9 mouse cellular contexts compared by ENCODE assay signal in the genomic region with DNA sequence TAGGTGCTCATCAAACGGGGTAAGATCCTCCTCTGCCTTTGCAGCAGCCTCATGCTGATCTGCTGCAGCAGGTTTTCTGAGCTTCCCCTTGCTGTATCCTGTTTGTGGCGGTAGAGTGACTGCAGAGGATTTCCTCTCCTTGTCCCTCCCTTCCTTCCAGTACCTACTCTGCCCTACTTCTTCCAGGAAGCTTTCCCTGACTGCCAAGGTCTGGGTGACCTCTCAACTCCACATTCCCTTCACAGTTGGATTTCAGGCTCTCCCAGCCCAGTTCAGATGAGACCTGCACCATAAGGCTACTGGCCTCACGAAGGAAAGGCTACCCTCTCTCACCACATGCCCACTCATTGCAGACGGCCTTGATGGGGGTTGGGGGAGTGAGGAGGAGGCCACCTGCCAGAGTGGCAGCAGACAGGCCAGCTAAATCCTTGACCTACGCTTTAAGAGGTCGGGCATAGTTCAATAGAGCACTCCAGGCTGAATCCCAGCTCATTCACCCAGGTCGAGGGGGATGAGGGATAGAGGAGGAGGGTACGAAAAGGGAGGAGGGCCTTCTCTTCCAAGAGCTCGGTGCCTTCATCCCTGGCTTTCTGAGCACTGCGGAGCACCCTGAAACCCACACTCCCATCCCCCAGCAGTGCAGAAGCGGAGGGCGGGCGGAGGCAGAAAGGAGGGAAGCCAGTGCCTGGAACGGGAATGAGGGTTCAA. TPM values are rescaled to one million over a fixed set of nuclear protein-coding genes. Genes with fewer than 3 reads are reported as not detected.
DNase-seq lines count a peak whose midpoint lies in the region; ATAC-seq and TF ChIP-seq lines count a peak whose summit lies in the region.
"Had no signal": no experiment of that assay in that cellular context is flagged by ENCODE, and none has a peak within 500 bp of the region (broad histone marks: within the 10 kb centered on the region; RNA-seq: fewer than 3 reads in every experiment).

No protein-coding gene starts in this region.

- intact Hi-C loops in heart, postnatal 36 days (cut with DNase I) = no loop called here

- DNase-seq in heart, postnatal 36 days = no peak
- peak; percentile 45 for DNase-seq in forebrain, embryonic 10.5 days (ENCODE audit: extremely low spot score, low spot score)
- DNase-seq in kidney, postnatal 0 days (ENCODE audit: low spot score) = no peak
- DNase-seq in cerebellum, adult 18-20 months = no peak
- DNase-seq in thymus, postnatal 10 days (ENCODE audit: low spot score in 2 of 2) = no peak
- no peak for DNase-seq in left cerebral cortex, adult 11 months (ENCODE audit: low spot score)

- H3K4me3 ChIP-seq in heart, embryonic 12.5 days = no peak overlapping the region
- peak overlapping the region; percentile 32 for H3K4me3 ChIP-seq in forebrain, embryonic 10.5 days
- H3K4me3 ChIP-seq in kidney, postnatal 0 days (replicated peaks; ENCODE audit: low read depth, low read length) = no peak overlapping the region
- H3K4me3 ChIP-seq in neural tube, embryonic 13.5 days = no peak overlapping the region
- H3K4me3 ChIP-seq: heart, embryonic 15.5 days had no signal

- H3K4me2 ChIP-seq in heart, embryonic 12.5 days = no peak overlapping the region
- H3K4me2 ChIP-seq in kidney, postnatal 0 days (ENCODE audit: low read length) = peak overlapping the region; percentile 42
- H3K4me2 ChIP-seq in neural tube, embryonic 13.5 days = peak overlapping the region; percentile 27
- H3K4me2 ChIP-seq: heart, embryonic 15.5 days had no signal

- no peak overlapping the region for H3K27ac ChIP-seq in heart, embryonic 12.5 days (ENCODE audit: poor library complexity, severe bottlenecking)
- H3K27ac ChIP-seq in forebrain, embryonic 10.5 days = peak overlapping the region; percentile 76
- peak overlapping the region; percentile 71 for H3K27ac ChIP-seq in kidney, postnatal 0 days
- H3K27ac ChIP-seq in neural tube, embryonic 13.5 days (replicated peaks) = peak overlapping the region; percentile 85
- H3K27ac ChIP-seq: heart, embryonic 15.5 days had no signal

- WGBS in heart, embryonic 12.5 days = 39% methylated on average over 14 of the region's 14 CpGs
- WGBS in forebrain, embryonic 10.5 days = 12% methylated on average over 14 of the region's 14 CpGs
- 28% methylated on average over 14 of the region's 14 CpGs for WGBS in kidney, postnatal 0 days
- 22% methylated on average over 14 of the region's 14 CpGs for WGBS in neural tube, embryonic 13.5 days

- peaks cover 15% of the 10 kb centered on the region; the same call in 1 of the 2 replicates for H3K4me1 ChIP-seq in heart, embryonic 12.5 days (replicated peaks)
- H3K4me1 ChIP-seq in forebrain, embryonic 10.5 days = peaks cover 69% of the 10 kb centered on the region
- peaks cover 22% of the 10 kb centered on the region for H3K4me1 ChIP-seq in kidney, postnatal 0 days (replicated peaks; ENCODE audit: insufficient read depth, low read length)
- peaks cover 45% of the 10 kb centered on the region for H3K4me1 ChIP-seq in neural tube, embryonic 13.5 days (replicated peaks)

- 0 out of 2 replicates have a peak, but pooled peaks cover 14% of the 10 kb centered on the region for H3K27me3 ChIP-seq in heart, embryonic 12.5 days (replicated peaks)
- H3K27me3 ChIP-seq in forebrain, embryonic 10.5 days (ENCODE audit: poor library complexity, severe bottlenecking) = peaks cover 74% of the 10 kb centered on the region
- H3K27me3 ChIP-seq in kidney, postnatal 0 days (ENCODE audit: insufficient read depth, low read length) = no peaks in the 10 kb centered on the region
- H3K27me3 ChIP-seq in neural tube, embryonic 13.5 days = peaks cover 6% of the 10 kb centered on the region; the same call in 1 of the 2 replicates

- TF ChIP-seq CTCF in kidney, postnatal 0 days (IDR thresholded peaks at IDR 0.05; ENCODE audit: low read depth) = no peak

- no peak overlapping the region for H3K9ac ChIP-seq in heart, embryonic 12.5 days
- no peak overlapping the region for H3K9ac ChIP-seq in kidney, postnatal 0 days (ENCODE audit: low read depth, low read length)
- 0 out of 2 replicates have a peak overlapping the region, but pooled peaks have one; percentile 27 for H3K9ac ChIP-seq in neural tube, embryonic 13.5 days
- H3K9ac ChIP-seq: heart, embryonic 15.5 days had no signal

- ATAC-seq in heart, embryonic 12.5 days (ENCODE audit: insufficient number of reproducible peaks, low FRiP score) = 0 out of 2 replicates have a peak, but pooled peaks have one; percentile 20
- peak; percentile 31; the same call in 1 of the 2 replicates for ATAC-seq in kidney, postnatal 0 days (replicated peaks; ENCODE audit: low FRiP score, low read depth)
- ATAC-seq in neural tube, embryonic 13.5 days (ENCODE audit: low read depth) = peak; percentile 57

- H3K36me3 ChIP-seq in heart, embryonic 12.5 days = no peaks in the 10 kb centered on the region
- no peaks in the 10 kb centered on the region for H3K36me3 ChIP-seq in forebrain, embryonic 10.5 days (replicated peaks)
- H3K36me3 ChIP-seq in kidney, postnatal 0 days (ENCODE audit: insufficient read depth, low read length) = no peaks in the 10 kb centered on the region
- no peaks in the 10 kb centered on the region for H3K36me3 ChIP-seq in neural tube, embryonic 13.5 days
- H3K36me3 ChIP-seq: heart, embryonic 15.5 days had no signal

- H3K9me3 ChIP-seq in heart, embryonic 12.5 days (replicated peaks) = no peaks in the 10 kb centered on the region
- H3K9me3 ChIP-seq in forebrain, embryonic 10.5 days = no peaks in the 10 kb centered on the region
- no peaks in the 10 kb centered on the region for H3K9me3 ChIP-seq in kidney, postnatal 0 days (replicated peaks; ENCODE audit: low read length)
- no peaks in the 10 kb centered on the region for H3K9me3 ChIP-seq in neural tube, embryonic 13.5 days
- H3K9me3 ChIP-seq: heart, embryonic 15.5 days had no signal

RNA-seq across cellular contexts. Expression of gene Fignl2, which starts 13.9 kb away (rescaled TPM):
- polyA plus RNA-seq in heart, embryonic 12.5 days (2016; fragmentation: Nextera tagmentation; extraction: Ambion mirVana) = 0.10 and 0.15 TPM in 2 replicates
- 1 to 10 TPM; 1.4 to 2.2 TPM for total RNA-seq in heart, postnatal 36 days (2021)
- 0.80 and 0.82 TPM in 2 replicates for polyA plus RNA-seq in forebrain, embryonic 10.5 days (2016; fragmentation: Nextera tagmentation; extraction: Ambion mirVana)
- polyA plus RNA-seq in kidney, postnatal 0 days (2015; fragmentation: Nextera tagmentation; extraction: Ambion mirVana) = 0.38 and 0.47 TPM in 2 replicates
- 0.17 and 0.18 TPM in 2 replicates for polyA plus RNA-seq in neural tube, embryonic 13.5 days (2015; fragmentation: Nextera tagmentation; extraction: Ambion mirVana)

RNA-seq across cellular contexts. Expression of gene Ankrd33, which starts 23.3 kb away (rescaled TPM):
- polyA plus RNA-seq in heart, embryonic 12.5 days (2016; fragmentation: Nextera tagmentation; extraction: Ambion mirVana) = not detected in 2 replicates
- total RNA-seq in heart, postnatal 36 days (2021) = not detected
- not detected in 2 replicates for polyA plus RNA-seq in forebrain, embryonic 10.5 days (2016; fragmentation: Nextera tagmentation; extraction: Ambion mirVana)
- not detected in 2 replicates for polyA plus RNA-seq in kidney, postnatal 0 days (2015; fragmentation: Nextera tagmentation; extraction: Ambion mirVana)
- polyA plus RNA-seq in neural tube, embryonic 13.5 days (2015; fragmentation: Nextera tagmentation; extraction: Ambion mirVana) = not detected in 2 replicates
- polyA plus RNA-seq: heart, embryonic 15.5 days had no signal

RNA-seq across cellular contexts. Expression of gene Acvrl1, which starts 36.0 kb away (rescaled TPM):
- 3.1 and 3.6 TPM in 2 replicates for polyA plus RNA-seq in heart, embryonic 12.5 days (2016; fragmentation: Nextera tagmentation; extraction: Ambion mirVana)
- 10 to 100 TPM; 22.3 to 31.1 TPM for total RNA-seq in heart, postnatal 36 days (2021)
- polyA plus RNA-seq in forebrain, embryonic 10.5 days (2016; fragmentation: Nextera tagmentation; extraction: Ambion mirVana) = 8.0 and 8.1 TPM in 2 replicates
- polyA plus RNA-seq in kidney, postnatal 0 days (2015; fragmentation: Nextera tagmentation; extraction: Ambion mirVana) = 16.9 and 17.8 TPM in 2 replicates
- 8.1 and 9.0 TPM in 2 replicates for polyA plus RNA-seq in neural tube, embryonic 13.5 days (2015; fragmentation: Nextera tagmentation; extraction: Ambion mirVana)

RNA-seq across cellular contexts. Expression of gene Gm47841, which starts 45.1 kb away (rescaled TPM):
- polyA plus RNA-seq in heart, embryonic 12.5 days (2016; fragmentation: Nextera tagmentation; extraction: Ambion mirVana) = not detected in 2 replicates
- not detected for total RNA-seq in heart, postnatal 36 days (2021)
- not detected in 2 replicates for polyA plus RNA-seq in forebrain, embryonic 10.5 days (2016; fragmentation: Nextera tagmentation; extraction: Ambion mirVana)
- not detected in 2 replicates for polyA plus RNA-seq in kidney, postnatal 0 days (2015; fragmentation: Nextera tagmentation; extraction: Ambion mirVana)
- not detected in 2 replicates for polyA plus RNA-seq in neural tube, embryonic 13.5 days (2015; fragmentation: Nextera tagmentation; extraction: Ambion mirVana)
- polyA plus RNA-seq: heart, embryonic 15.5 days had no signal
